Mouse (Mus musculus): ENCODE results near the gene Zbtb12.

DNA sequence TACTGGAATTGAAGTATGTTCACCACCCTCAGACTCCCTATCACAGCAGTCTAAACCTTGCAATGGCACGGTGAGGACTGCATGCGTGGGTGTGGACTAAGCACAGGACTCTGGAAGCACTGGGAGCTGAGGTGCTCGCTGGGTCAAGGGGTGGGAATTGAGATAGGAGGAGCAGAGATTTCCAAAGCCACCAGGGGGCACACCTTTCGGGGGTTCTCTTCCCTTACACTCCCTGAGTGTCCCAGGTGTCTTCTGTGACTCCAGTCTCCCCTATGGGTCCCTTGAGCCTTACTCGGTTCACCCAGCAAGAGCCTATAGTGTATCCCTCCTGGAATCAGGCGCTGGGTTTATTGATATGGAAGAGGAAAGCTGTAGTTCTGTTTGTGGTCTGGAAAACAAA is 43.7 kb downstream of the Zbtb12 start:
- TF ChIP-seq POLR2A (IDR thresholded peaks at IDR 0.05; ENCODE audit: low read depth, low read length): no peak
- peak; percentile 9 to 63; a peak in 2 of 4 replicates for TF ChIP-seq CTCF (conservative IDR thresholded peaks at IDR 0.05 in 1 of 2, IDR thresholded peaks at IDR 0.05 in 1 of 2; ENCODE audit: low read depth in 2 of 2, low read length in 2 of 2)
- no peak for TF ChIP-seq EP300 (IDR thresholded peaks at IDR 0.05; ENCODE audit: low read length)
- TF ChIP-seq TBP (conservative IDR thresholded peaks at IDR 0.05; ENCODE audit: low read depth, low read length): no peak
- no peak for TF ChIP-seq MAFK (IDR thresholded peaks at IDR 0.05; ENCODE audit: insufficient replicate concordance, low read length)
- TF ChIP-seq GABPA (IDR thresholded peaks at IDR 0.05; ENCODE audit: insufficient replicate concordance, low read depth, low read length): no peak
- TF ChIP-seq IRF4 (IDR thresholded peaks at IDR 0.05; ENCODE audit: low read depth, low read length): no peak
- no peak for TF ChIP-seq BHLHE40 (IDR thresholded peaks at IDR 0.05; ENCODE audit: low read depth, low read length)
- TF ChIP-seq POLR2AphosphoS2 (IDR thresholded peaks at IDR 0.05; ENCODE audit: low read depth, low read length): no peak
- TF ChIP-seq ZC3H11A (IDR thresholded peaks at IDR 0.05; ENCODE audit: low read depth, low read length): no peak
- TF ChIP-seq ZNF384 (IDR thresholded peaks at IDR 0.05; ENCODE audit: low read depth, low read length): no peak
- no peak for TF ChIP-seq JUND (conservative IDR thresholded peaks at IDR 0.05; ENCODE audit: low read depth, low read length)
- TF ChIP-seq HCFC1 (IDR thresholded peaks at IDR 0.05; ENCODE audit: low read depth, low read length): no peak
- peak; percentile 21 for TF ChIP-seq RAD21 (IDR thresholded peaks at IDR 0.05; ENCODE audit: low read depth, low read length)

Measured in CH12.LX (cell line).